Mouse (Mus musculus) lung, postnatal 0 days (tissue): ENCODE measurements at regions not wholly inside any gene's neighbourhood (a gene's known extent, or its start where the extent isn't known, plus 50 kb on each side); places are given as distances from the start of the nearest gene placed in this dataset.

Experiments
- ATAC-seq: fragments of 200-750 bp; cut with Nextera tagmentation; 2 replicates; pipeline ENCODE4 v1.8.0; 2017; ENCODE audit warnings: moderate library complexity
- DNase-seq: peaks from one replicate; pipeline ENCODE4 v3.0.0-alpha.2; 2016; ENCODE audit warnings: low spot score
- H3K27ac ChIP-seq: fragments of 300-500 bp; sonication (generic); 2 replicates; pipeline ENCODE4 v1.5.1; 2014; ENCODE audit warnings: antibody characterized with exemption, mild to moderate bottlenecking, low read length, mixed read lengths
- H3K27me3 ChIP-seq: fragments of 300-500 bp; sonication (generic); replicated peaks from 2 replicates; pipeline ENCODE4 v1.6.1; 2014; ENCODE audit warnings: low read length, mixed read lengths; ENCODE audit not compliant: insufficient read depth
- H3K36me3 ChIP-seq: fragments of 300-500 bp; sonication (generic); 2 replicates; pipeline ENCODE4 v1.6.1; 2014; ENCODE audit warnings: low read length, mixed read lengths; ENCODE audit not compliant: insufficient read depth
- H3K4me1 ChIP-seq: fragments of 300-500 bp; sonication (generic); 2 replicates; pipeline ENCODE4 v1.6.1; 2014; ENCODE audit warnings: antibody characterized with exemption, low read depth, low read length, mixed read lengths; ENCODE audit not compliant: insufficient read depth
- H3K4me2 ChIP-seq: fragments of 300-500 bp; sonication (generic); replicated peaks from 2 replicates; pipeline ENCODE4 v1.6.1; 2014; ENCODE audit warnings: low read depth, mild to moderate bottlenecking, low read length, moderate library complexity, mixed read lengths
- H3K4me3 ChIP-seq: fragments of 300-500 bp; sonication (generic); 2 replicates; pipeline ENCODE4 v1.5.1; 2014; ENCODE audit warnings: low read depth, low read length
- H3K9ac ChIP-seq: fragments of 300-500 bp; sonication (generic); replicated peaks from 2 replicates; pipeline ENCODE4 v1.6.1; 2014; ENCODE audit warnings: low read depth, mild to moderate bottlenecking
- H3K9me3 ChIP-seq: fragments of 300-500 bp; sonication (generic); 2 replicates; pipeline ENCODE4 v1.6.1; 2016; ENCODE audit warnings: low read length, mixed read lengths
- CTCF ChIP-seq: IDR thresholded peaks from 2 replicates; pipeline ENCODE4 v1.5.1; 2016; ENCODE audit warnings: antibody characterized with exemption, mild to moderate bottlenecking
- EP300 ChIP-seq: IDR thresholded peaks from 2 replicates; pipeline ENCODE4 v1.6.1; 2016; ENCODE audit warnings: antibody characterized with exemption, mild to moderate bottlenecking, control low read depth
- WGBS: fragments of 180-500 bp; shearing (Covaris S2); extraction: QIAGEN DNeasy Blood & Tissue Kit; methylation state at CpG from one replicate; pipeline ENCODE4 v1.1.7; 2014; 5-methylcytosine and 5-hydroxymethylcytosine counted together

GRCm38 (mm10) chr3:118485966-118486365, 76.0 kb upstream of the Dpyd start:
- Histone ChIP-seq H3K9ac (no peak overlapping the region), H3K9me3 (no peaks in the 10 kb centered on the region), H3K4me1 (no peaks in the 10 kb centered on the region), H3K36me3 (no peaks in the 10 kb centered on the region), H3K4me3 (no peak overlapping the region), H3K27me3 (no peaks in the 10 kb centered on the region), H3K4me2 (no peak overlapping the region), H3K27ac (no peak overlapping the region)
- 64% methylated on average over 2 of the region's 2 CpGs for WGBS
- no peak for ATAC-seq
- DNase-seq = no peak
- TF ChIP-seq EP300 (no peak), CTCF (no peak)

- TF ChIP-seq CTCF = no peak
- TF ChIP-seq EP300 = no peak
- WGBS = 65% methylated on average over 8 of the region's 8 CpGs
- H3K9me3 ChIP-seq = no peaks in the 10 kb centered on the region
- DNase-seq (no peak), ATAC-seq (no peak)
- H3K4me2 ChIP-seq = no peak overlapping the region
- no peak overlapping the region for H3K27ac ChIP-seq
- H3K27me3 ChIP-seq = no peaks in the 10 kb centered on the region
- H3K4me3 ChIP-seq = no peak overlapping the region
- no peaks in the 10 kb centered on the region for H3K36me3 ChIP-seq
- H3K4me1 ChIP-seq = no peaks in the 10 kb centered on the region
- H3K9ac ChIP-seq = no peak overlapping the region
Observed at GRCm38 (mm10) chr3:118487408-118487807, 74.5 kb upstream of the Dpyd start.

- 69% methylated on average over 1 of the region's 1 CpGs for WGBS
Observed at GRCm38 (mm10) chr3:118491101-118491500, 70.8 kb upstream of the Dpyd start.

GRCm38 (mm10) chr3:118491871-118492270, 70.1 kb upstream of the Dpyd start:
- TF ChIP-seq CTCF (no peak), EP300 (no peak)
- no peak overlapping the region for H3K4me3 ChIP-seq
- H3K4me1 ChIP-seq = no peaks in the 10 kb centered on the region
- H3K9me3 ChIP-seq = no peaks in the 10 kb centered on the region
- ATAC-seq (no peak), DNase-seq (no peak)
- H3K36me3 ChIP-seq = no peaks in the 10 kb centered on the region
- no peak overlapping the region for H3K9ac ChIP-seq
- no peak overlapping the region for H3K4me2 ChIP-seq
- 87% methylated on average over 5 of the region's 5 CpGs for WGBS
- H3K27ac ChIP-seq = no peak overlapping the region
- no peaks in the 10 kb centered on the region for H3K27me3 ChIP-seq

More at GRCm38 (mm10) chr3:118491101-118491500, 70.8 kb upstream of the Dpyd start:
- H3K36me3 ChIP-seq = no peaks in the 10 kb centered on the region
- no peak overlapping the region for H3K4me2 ChIP-seq
- DNase-seq = no peak
- H3K27ac ChIP-seq = no peak overlapping the region
- no peak overlapping the region for H3K4me3 ChIP-seq
- H3K9ac ChIP-seq = no peak overlapping the region
- H3K27me3 ChIP-seq = no peaks in the 10 kb centered on the region
- H3K9me3 ChIP-seq = no peaks in the 10 kb centered on the region
- ATAC-seq = no peak
- H3K4me1 ChIP-seq = no peaks in the 10 kb centered on the region
- no peak for TF ChIP-seq EP300
- TF ChIP-seq CTCF = no peak

- Histone ChIP-seq H3K27me3 (no peaks in the 10 kb centered on the region), H3K9me3 (no peaks in the 10 kb centered on the region), H3K9ac (no peak overlapping the region), H3K27ac (no peak overlapping the region), H3K4me1 (no peaks in the 10 kb centered on the region), H3K4me2 (no peak overlapping the region), H3K36me3 (no peaks in the 10 kb centered on the region), H3K4me3 (no peak overlapping the region)
- no peak for TF ChIP-seq EP300
- DNase-seq (no peak), ATAC-seq (no peak)
- WGBS = 75% methylated on average over 1 of the region's 1 CpGs
Observed at GRCm38 (mm10) chr3:118494611-118495010, 67.3 kb upstream of the Dpyd start.

- 19% methylated on average over 4 of the region's 4 CpGs for WGBS
- no peak overlapping the region for H3K27ac ChIP-seq
- H3K9me3 ChIP-seq = no peaks in the 10 kb centered on the region
- no peak overlapping the region for H3K9ac ChIP-seq
- H3K4me2 ChIP-seq = no peak overlapping the region
- no peak overlapping the region for H3K4me3 ChIP-seq
- DNase-seq (no peak), ATAC-seq (no peak)
- H3K27me3 ChIP-seq = no peaks in the 10 kb centered on the region
- no peaks in the 10 kb centered on the region for H3K4me1 ChIP-seq
- no peak for TF ChIP-seq CTCF
- no peak for TF ChIP-seq EP300
- H3K36me3 ChIP-seq = no peaks in the 10 kb centered on the region
Observed at GRCm38 (mm10) chr3:118500234-118500633, 61.7 kb upstream of the Dpyd start.

GRCm38 (mm10) chr3:118507582-118508237, 54.2 kb upstream of the Dpyd start:
- Histone ChIP-seq H3K9ac (no peak overlapping the region), H3K9me3 (no peaks in the 10 kb centered on the region), H3K4me3 (no peak overlapping the region), H3K4me1 (no peaks in the 10 kb centered on the region), H3K4me2 (no peak overlapping the region), H3K27ac (no peak overlapping the region), H3K36me3 (no peaks in the 10 kb centered on the region), H3K27me3 (no peaks in the 10 kb centered on the region)
- DNase-seq (no peak), ATAC-seq (no peak)
- 75% methylated on average over 7 of the region's 7 CpGs for WGBS
- no peak for TF ChIP-seq EP300
- TF ChIP-seq CTCF = no peak
